9 mouse cellular contexts compared by ENCODE assay signal in genomic region chr7:16859902-16860651, GRCm38 (mm10). TPM values are rescaled to one million over a fixed set of nuclear protein-coding genes. Genes with fewer than 3 reads are reported as not detected.
DNase-seq lines count a peak whose midpoint lies in the region; ATAC-seq lines count a peak whose summit lies in the region.
"Had no signal": no experiment of that assay in that cellular context is flagged by ENCODE, and none has a peak within 500 bp of the region (broad histone marks: within the 10 kb centered on the region; RNA-seq: fewer than 3 reads in every experiment).

No protein-coding gene starts in this region.

- H3K27ac ChIP-seq in liver, embryonic 12.5 days: no peak overlapping the region
- no peak overlapping the region for H3K27ac ChIP-seq in hindbrain, embryonic 14.5 days
- H3K27ac ChIP-seq: heart, embryonic 13.5 days had no signal

- peaks cover 57% of the 10 kb centered on the region for H3K36me3 ChIP-seq in liver, embryonic 12.5 days
- H3K36me3 ChIP-seq in hindbrain, embryonic 14.5 days (replicated peaks; ENCODE audit: control insufficient read depth, insufficient read depth): peaks cover 57% of the 10 kb centered on the region

- H3K9ac ChIP-seq in liver, embryonic 12.5 days: no peak overlapping the region
- no peak overlapping the region for H3K9ac ChIP-seq in hindbrain, embryonic 14.5 days
- H3K9ac ChIP-seq: heart, embryonic 13.5 days had no signal

- 0 out of 2 replicates have a peak, but pooled peaks cover 2% of the 10 kb centered on the region for H3K4me1 ChIP-seq in liver, embryonic 12.5 days
- H3K4me1 ChIP-seq in hindbrain, embryonic 14.5 days (replicated peaks; ENCODE audit: control insufficient read depth, insufficient read depth, low read length): no peaks in the 10 kb centered on the region
- H3K4me1 ChIP-seq: heart, embryonic 13.5 days had no signal

- H3K4me3 ChIP-seq in liver, embryonic 12.5 days: no peak overlapping the region
- no peak overlapping the region for H3K4me3 ChIP-seq in hindbrain, embryonic 14.5 days (replicated peaks; ENCODE audit: low read length)
- H3K4me3 ChIP-seq: heart, embryonic 13.5 days had no signal

- no peaks in the 10 kb centered on the region for H3K9me3 ChIP-seq in liver, embryonic 12.5 days (replicated peaks)
- H3K9me3 ChIP-seq in hindbrain, embryonic 14.5 days (ENCODE audit: control insufficient read depth, low read length): no peaks in the 10 kb centered on the region
- H3K9me3 ChIP-seq: heart, embryonic 13.5 days had no signal

- 29% methylated on average over 5 of the region's 5 CpGs for WGBS in liver, embryonic 12.5 days (ENCODE audit: insufficient replicate concordance)
- WGBS in hindbrain, embryonic 14.5 days: 40% methylated on average over 5 of the region's 5 CpGs

- ATAC-seq in cerebellum, adult (ENCODE audit: insufficient number of reproducible peaks, low FRiP score, low TSS enrichment): no peak
- no peak for ATAC-seq in liver, embryonic 12.5 days
- no peak for ATAC-seq in hindbrain, embryonic 14.5 days (ENCODE audit: low FRiP score)
- ATAC-seq in megakaryocyte-erythroid progenitor cell, adult 5-6 weeks (replicated peaks; ENCODE audit: low FRiP score, low TSS enrichment, poor library complexity, severe bottlenecking): 0 out of 2 replicates have a peak, but pooled peaks have one; percentile 43

- peak; percentile 56 for DNase-seq in cerebellum, adult 11 months
- DNase-seq in liver: peak; percentile 66
- peak; percentile 43 to 45 for DNase-seq in adrenal gland, postnatal 36 days
- DNase-seq in hindbrain, embryonic 14.5 days (ENCODE audit: low spot score): peak; percentile 79
- DNase-seq in ovary, postnatal 14 days (ENCODE audit: low spot score): no peak

- no peaks in the 10 kb centered on the region for H3K27me3 ChIP-seq in liver, embryonic 12.5 days (replicated peaks)
- no peaks in the 10 kb centered on the region for H3K27me3 ChIP-seq in hindbrain, embryonic 14.5 days (ENCODE audit: control insufficient read depth, insufficient read depth, low read length)
- H3K27me3 ChIP-seq: heart, embryonic 13.5 days had no signal

- no peak overlapping the region for H3K4me2 ChIP-seq in liver, embryonic 12.5 days
- no peak overlapping the region for H3K4me2 ChIP-seq in hindbrain, embryonic 14.5 days (replicated peaks)
- H3K4me2 ChIP-seq: heart, embryonic 13.5 days had no signal

RNA-seq across cellular contexts. Expression of gene Dact3, which starts 15.0 kb away (rescaled TPM):
- polyA plus RNA-seq in liver, embryonic 12.5 days (2016; fragmentation: Nextera tagmentation; extraction: Ambion mirVana): 1.5 TPM in 2 replicates
- total RNA-seq in adrenal gland, postnatal 36 days (2021): 1 to 10 TPM; 2.4 to 3.6 TPM
- polyA plus RNA-seq in hindbrain, embryonic 14.5 days (2014; fragmentation: Nextera tagmentation; extraction: Ambion mirVana): 5.8 and 6.6 TPM in 2 replicates
- 0.27 TPM in 1 of 2 replicates, not detected in the other for total RNA-seq in megakaryocyte-erythroid progenitor cell, adult 5-6 weeks (2014; fragmentation: Nextera tagmentation)
- total RNA-seq in megakaryocyte-erythroid progenitor cell, adult 5-6 weeks (2017): 0.75 TPM in 1 of 2 replicates, not detected in the other

RNA-seq across cellular contexts. Expression of gene Prkd2, which starts 17.4 kb away (rescaled TPM):
- 4.4 and 4.7 TPM in 2 replicates for polyA plus RNA-seq in liver, embryonic 12.5 days (2016; fragmentation: Nextera tagmentation; extraction: Ambion mirVana)
- total RNA-seq in adrenal gland, postnatal 36 days (2021): 10 to 100 TPM; 16.9 to 17.2 TPM
- 5.6 and 5.8 TPM in 2 replicates for polyA plus RNA-seq in hindbrain, embryonic 14.5 days (2014; fragmentation: Nextera tagmentation; extraction: Ambion mirVana)
- total RNA-seq in megakaryocyte-erythroid progenitor cell, adult 5-6 weeks (2014; fragmentation: Nextera tagmentation): 14.2 and 19.8 TPM in 2 replicates
- 5.2 and 14.9 TPM in 2 replicates for total RNA-seq in megakaryocyte-erythroid progenitor cell, adult 5-6 weeks (2017)

RNA-seq across cellular contexts. Expression of gene Gng8, which starts 31.5 kb away (rescaled TPM):
- polyA plus RNA-seq in liver, embryonic 12.5 days (2016; fragmentation: Nextera tagmentation; extraction: Ambion mirVana): 0.80 and 1.7 TPM in 2 replicates
- total RNA-seq in adrenal gland, postnatal 36 days (2021): under 1 TPM in 1 of 2 experiments, not detected in 1; 0.89 TPM
- polyA plus RNA-seq in hindbrain, embryonic 14.5 days (2014; fragmentation: Nextera tagmentation; extraction: Ambion mirVana): 0.78 and 2.5 TPM in 2 replicates
- not detected in 2 replicates for total RNA-seq in megakaryocyte-erythroid progenitor cell, adult 5-6 weeks (2014; fragmentation: Nextera tagmentation)
- total RNA-seq in megakaryocyte-erythroid progenitor cell, adult 5-6 weeks (2017): 2.6 TPM in 1 of 2 replicates, not detected in the other

RNA-seq across cellular contexts. Expression of gene Fkrp, which starts 43.5 kb away (rescaled TPM):
- 14.9 and 16.0 TPM in 2 replicates for polyA plus RNA-seq in liver, embryonic 12.5 days (2016; fragmentation: Nextera tagmentation; extraction: Ambion mirVana)
- total RNA-seq in adrenal gland, postnatal 36 days (2021): 10 to 100 TPM; 24.8 to 26.8 TPM
- 44.7 and 48.5 TPM in 2 replicates for polyA plus RNA-seq in hindbrain, embryonic 14.5 days (2014; fragmentation: Nextera tagmentation; extraction: Ambion mirVana)
- total RNA-seq in megakaryocyte-erythroid progenitor cell, adult 5-6 weeks (2014; fragmentation: Nextera tagmentation): 14.4 and 21.5 TPM in 2 replicates
- total RNA-seq in megakaryocyte-erythroid progenitor cell, adult 5-6 weeks (2017): 8.9 and 15.8 TPM in 2 replicates

RNA-seq across cellular contexts. Expression of gene Strn4, which starts 44.4 kb away (rescaled TPM):
- polyA plus RNA-seq in liver, embryonic 12.5 days (2016; fragmentation: Nextera tagmentation; extraction: Ambion mirVana): 61.3 and 63.2 TPM in 2 replicates
- total RNA-seq in adrenal gland, postnatal 36 days (2021): 10 to 100 TPM; 66.5 to 67.5 TPM
- polyA plus RNA-seq in hindbrain, embryonic 14.5 days (2014; fragmentation: Nextera tagmentation; extraction: Ambion mirVana): 174 and 197 TPM in 2 replicates
- total RNA-seq in megakaryocyte-erythroid progenitor cell, adult 5-6 weeks (2014; fragmentation: Nextera tagmentation): 62.0 and 66.6 TPM in 2 replicates
- total RNA-seq in megakaryocyte-erythroid progenitor cell, adult 5-6 weeks (2017): 63.9 and 71.1 TPM in 2 replicates
